Mouse (Mus musculus) brown adipose tissue, adult 24 weeks (tissue): ENCODE measurements around the gene Rundc1. TPM values are rescaled to one million over a fixed set of nuclear protein-coding genes. Genes with fewer than 3 reads are reported as not detected.
"Not testable (repeated sequence)": the region's sequence is repeated elsewhere in the genome, so short reads cannot be mapped to it uniquely, and the experiment has no call there.

Source experiments
- H3K27ac ChIP-seq: fragments of 200-500 bp; replicated peaks from 2 replicates; pipeline ENCODE4 v1.5.1; 2012; ENCODE audit warnings: low read depth, mild to moderate bottlenecking, low read length
- H3K4me1 ChIP-seq: fragments of 200-500 bp; 2 replicates; pipeline ENCODE4 v1.6.1; 2012; ENCODE audit warnings: low read length, mixed read lengths; ENCODE audit not compliant: control insufficient read depth, insufficient read depth, insufficient read length
- H3K4me3 ChIP-seq: fragments of 200-500 bp; 2 replicates; pipeline ENCODE4 v1.5.1; 2012; ENCODE audit warnings: low read depth, mild to moderate bottlenecking, low read length, moderate library complexity; ENCODE audit not compliant: insufficient read depth
- polyA plus RNA-seq: library from polyadenylated mRNA; stranded (reverse); fragments of >200 nt; gene quantifications from 2 replicates; pipeline ENCODE4 v1.2.4, GENCODE M21; 2012; ENCODE audit not compliant: missing spikeins, insufficient read depth, insufficient read length

Gene Rundc1
- polyA plus RNA-seq, 1 experiment: 5.6 TPM

DNA sequence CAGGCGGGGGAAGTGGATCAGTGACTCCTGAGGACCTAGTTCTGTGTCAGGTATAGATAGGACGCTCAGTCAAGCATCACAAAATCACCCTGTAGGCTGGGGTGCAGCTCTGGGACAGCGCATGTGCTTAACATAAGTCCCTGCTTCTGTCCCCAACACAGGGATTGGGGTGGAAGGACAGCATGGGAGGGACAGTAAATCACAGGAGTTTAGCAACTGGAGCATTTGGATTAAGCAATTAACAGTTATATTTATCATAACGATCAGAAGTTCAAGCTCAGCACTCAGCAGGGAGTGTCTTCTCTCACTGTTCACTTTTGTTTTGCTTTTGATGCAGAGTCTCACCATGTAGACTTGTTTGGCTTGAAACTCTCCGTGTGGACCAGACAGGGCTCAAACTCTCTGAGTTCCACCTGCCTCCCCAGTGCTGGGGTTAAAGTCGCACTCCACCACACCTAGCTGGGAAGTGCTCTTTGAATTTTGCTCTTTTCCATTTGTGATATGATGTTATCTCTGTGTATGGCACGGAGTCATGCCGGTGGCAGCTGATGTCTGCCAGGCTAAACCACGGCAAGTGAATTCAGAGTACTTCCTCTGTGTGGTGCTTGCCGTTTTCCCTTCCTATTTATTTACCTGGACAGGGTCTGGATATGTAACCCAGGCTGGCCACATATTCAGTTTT, 27.3 kb downstream of the Rundc1 start:
- Histone ChIP-seq H3K27ac (no peak overlapping the region), H3K4me3 (no peak overlapping the region), H3K4me1 (peaks cover 12% of the 10 kb centered on the region)

DNA sequence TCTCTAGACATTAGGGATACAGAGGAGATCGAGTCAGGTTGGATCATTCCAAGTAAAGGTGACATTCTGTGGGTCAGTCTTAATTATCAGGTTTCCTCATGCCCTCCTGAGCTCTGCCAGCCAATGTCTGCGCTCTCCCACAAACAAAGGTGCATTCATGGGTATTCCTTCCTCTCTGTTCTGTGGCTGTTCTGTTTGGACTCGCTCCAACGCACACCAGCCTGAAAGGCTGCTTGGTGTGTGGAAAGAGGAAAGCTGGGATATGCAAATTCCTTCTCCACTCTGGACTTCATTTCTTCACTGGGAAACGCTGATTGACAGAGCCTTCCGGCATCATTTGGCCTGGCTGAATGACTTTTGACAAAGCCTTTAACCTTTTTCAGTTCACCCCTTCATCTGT, 29.8 kb downstream of the Rundc1 start:
- no peak overlapping the region for H3K27ac ChIP-seq
- no peak overlapping the region for H3K4me3 ChIP-seq
- peaks cover 8% of the 10 kb centered on the region for H3K4me1 ChIP-seq

DNA sequence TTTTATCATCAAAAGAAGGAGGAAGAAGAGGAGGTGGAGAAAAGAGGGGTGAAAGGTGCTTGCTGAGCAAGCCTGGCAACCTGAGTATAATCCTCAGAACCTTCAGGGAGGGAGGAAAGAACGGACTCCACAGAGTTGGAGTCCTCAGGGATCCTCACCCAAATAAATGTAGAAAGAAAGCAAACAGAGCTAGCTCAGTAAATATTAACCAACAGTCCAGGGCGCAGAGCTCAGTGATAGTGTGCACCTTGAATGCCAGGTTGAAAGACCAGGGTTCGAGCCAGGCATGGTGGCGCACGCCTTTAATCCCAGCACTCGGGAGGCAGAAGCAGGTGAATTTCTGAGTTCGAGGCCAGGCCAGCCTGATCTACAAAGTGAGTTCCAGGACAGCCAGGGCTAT, 30.7 kb downstream of the Rundc1 start:
- no peak overlapping the region for H3K27ac ChIP-seq

GRCm38 (mm10) chr11:101457631-101458030, 32.7 kb downstream of the Rundc1 start:
- H3K4me1 ChIP-seq: no peaks in the 10 kb centered on the region; the same call in 1 of the 2 replicates
- no peak overlapping the region for H3K4me3 ChIP-seq
- no peak overlapping the region for H3K27ac ChIP-seq

More for the DNA sequence above, 30.7 kb downstream of the Rundc1 start:
- H3K4me1 ChIP-seq: peaks cover 8% of the 10 kb centered on the region
- H3K4me3 ChIP-seq: no peak overlapping the region

DNA sequence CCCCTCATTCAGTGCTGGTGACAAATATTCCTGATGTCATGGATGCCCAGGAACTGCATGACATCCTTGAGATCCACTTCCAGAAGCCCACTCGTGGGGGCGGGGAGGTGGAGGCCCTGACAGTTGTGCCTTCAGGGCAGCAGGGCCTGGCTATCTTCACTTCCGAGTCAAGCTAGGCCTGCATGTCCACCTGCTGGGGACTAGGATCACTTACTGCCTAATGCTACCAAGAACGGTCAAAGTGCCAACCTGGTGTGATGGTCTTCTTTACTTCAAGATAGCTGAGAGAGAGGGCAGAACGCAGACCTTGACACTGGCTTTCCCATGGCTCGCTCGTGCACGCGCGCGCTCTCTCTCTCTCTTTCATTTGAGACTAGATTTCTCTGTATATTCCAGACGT, 33.3 kb downstream of the Rundc1 start:
- Histone ChIP-seq H3K4me1 (peaks cover 2% of the 10 kb centered on the region; the same call in 1 of the 2 replicates), H3K27ac (no peak overlapping the region), H3K4me3 (no peak overlapping the region)

- Histone ChIP-seq H3K4me1 (peaks cover 8% of the 10 kb centered on the region), H3K4me3 (no peak overlapping the region), H3K27ac (peak overlapping the region; percentile 17; the same call in 1 of the 2 replicates)
Observed at GRCm38 (mm10) chr11:101459716-101460115, 34.8 kb downstream of the Rundc1 start.

DNA sequence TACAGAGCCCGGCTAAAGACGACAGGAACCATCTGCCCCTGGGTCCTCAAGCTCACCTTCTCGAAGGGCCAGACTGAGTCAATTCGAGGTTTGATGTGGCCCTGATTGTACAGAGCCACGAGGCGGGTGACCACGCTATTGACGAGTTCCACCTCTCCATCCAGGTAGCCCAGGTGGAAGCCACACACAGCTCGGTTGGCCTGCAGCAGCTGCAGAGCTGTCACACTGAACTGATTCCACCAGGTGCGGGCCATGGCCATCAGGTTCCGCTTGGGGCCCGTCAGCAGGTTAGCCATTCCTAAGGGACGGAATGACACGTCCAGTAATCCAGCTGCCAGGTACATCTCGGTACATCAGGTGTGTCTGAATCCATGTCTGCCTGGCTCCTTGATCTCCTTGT, 35.4 kb downstream of the Rundc1 start:
- no peak overlapping the region for H3K4me3 ChIP-seq
- H3K27ac ChIP-seq: 0 out of 2 replicates have a peak overlapping the region, but pooled peaks have one; percentile 4
- H3K4me1 ChIP-seq: peaks cover 8% of the 10 kb centered on the region

DNA sequence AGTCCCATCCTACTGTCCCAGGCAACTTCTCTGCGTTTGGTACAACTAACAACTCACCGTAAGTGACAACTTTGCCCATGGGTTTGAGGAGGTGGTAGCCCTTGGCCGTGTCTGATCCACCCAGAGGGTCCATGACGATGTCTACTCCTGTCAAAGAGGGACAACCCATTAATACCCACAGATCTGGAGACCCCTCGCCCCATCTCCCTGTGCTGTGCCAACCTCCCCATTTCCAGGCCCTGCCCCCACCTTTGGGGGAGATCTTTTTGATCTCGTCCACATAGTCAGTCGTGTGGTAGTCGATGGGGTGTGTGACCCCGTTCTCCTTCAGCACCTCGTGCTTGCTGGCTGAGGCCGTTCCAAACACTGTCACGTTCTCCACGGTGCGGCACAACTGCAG, 37.3 kb downstream of the Rundc1 start:
- H3K4me3 ChIP-seq: no peak overlapping the region
- peaks cover 8% of the 10 kb centered on the region for H3K4me1 ChIP-seq
- H3K27ac ChIP-seq: no peak overlapping the region

DNA sequence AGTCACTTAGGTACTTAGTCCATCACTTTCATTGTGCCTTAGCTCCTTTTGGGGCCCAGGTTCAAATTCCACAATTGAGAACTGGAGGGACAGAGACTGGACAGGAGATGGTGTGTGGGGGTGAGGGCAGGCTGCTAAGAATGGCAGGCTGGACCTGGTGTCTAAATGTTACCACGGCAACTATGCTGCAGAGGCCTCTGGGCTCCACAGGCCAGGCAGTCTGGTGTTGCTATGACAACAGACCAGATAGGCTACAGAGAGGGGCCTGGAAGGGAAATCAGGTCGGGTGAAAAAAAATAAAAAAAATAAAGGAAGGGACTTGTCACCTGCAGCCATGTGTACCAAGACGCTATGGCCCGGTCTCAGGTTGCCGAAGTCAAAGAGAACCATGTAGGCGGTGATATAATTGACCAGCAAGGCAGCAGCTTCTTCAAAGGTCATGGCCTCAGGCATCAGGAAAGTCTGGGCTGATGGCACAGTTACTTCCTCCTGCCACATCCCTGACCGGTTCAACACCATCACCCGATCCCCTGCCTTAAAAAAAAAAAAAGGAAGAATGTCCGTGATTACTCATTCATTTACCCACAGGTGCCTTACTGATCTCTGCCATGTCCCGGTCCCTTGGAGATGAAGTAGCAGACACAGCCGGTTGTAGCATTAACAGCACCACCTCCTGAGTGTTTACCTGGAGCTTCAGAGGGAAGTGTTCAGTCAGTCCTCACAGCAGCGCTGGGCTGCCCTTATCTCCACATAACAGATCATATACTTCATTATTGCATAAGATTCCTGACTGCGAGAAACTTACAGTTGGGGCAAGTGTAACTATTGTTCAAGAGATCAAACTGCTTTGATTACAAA, 37.9 kb downstream of the Rundc1 start:
- no peak overlapping the region for H3K4me3 ChIP-seq
- H3K4me1 ChIP-seq: peaks cover 8% of the 10 kb centered on the region
- no peak overlapping the region for H3K27ac ChIP-seq

GRCm38 (mm10) chr11:101464211-101465100, 39.6 kb downstream of the Rundc1 start, which contains the start of gene Rnd2:
TSS of gene Rnd2 (plus strand) at chr11:101464999.
- peak within 1 kb of the TSS; percentile 88 for H3K27ac ChIP-seq

DNA sequence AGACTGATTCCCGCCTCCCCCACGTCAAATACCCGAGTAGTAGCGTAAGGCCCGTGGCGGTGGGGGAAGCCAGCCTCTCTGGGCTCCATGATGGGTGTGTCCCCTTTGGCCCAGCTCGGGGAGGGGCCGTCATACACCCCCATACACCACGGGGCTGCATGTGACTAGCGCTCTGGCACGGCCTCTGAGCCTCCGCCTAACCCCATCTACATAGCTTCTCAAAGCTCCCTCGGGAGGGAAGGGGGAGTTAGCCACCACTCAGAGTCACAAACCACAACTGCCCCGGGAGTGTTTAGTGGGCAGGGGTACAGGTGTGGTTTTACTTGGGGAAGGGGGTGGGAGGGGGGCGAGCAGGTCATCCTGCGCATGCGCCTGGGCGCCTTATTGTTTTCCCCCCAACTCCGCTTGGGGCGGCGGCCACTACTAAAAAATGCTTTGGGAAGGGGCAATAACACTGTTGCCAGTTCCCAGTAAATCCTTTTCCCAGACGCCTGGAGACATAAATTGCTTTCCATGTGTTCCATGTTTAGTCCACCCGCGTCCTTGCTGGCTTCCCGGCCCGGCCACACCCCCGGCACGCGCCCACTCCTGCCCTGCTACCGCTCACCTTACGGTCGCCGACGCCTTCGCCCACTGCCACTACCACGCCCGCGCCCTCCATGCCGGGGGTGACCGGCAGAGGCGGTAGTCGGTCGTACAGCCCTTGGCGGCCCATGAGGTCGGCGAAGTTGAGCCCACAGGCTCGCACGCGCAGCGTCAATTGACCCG, 40.4 kb downstream of the Rundc1 start:
- H3K27ac ChIP-seq: peak overlapping the region; percentile 88
- peak overlapping the region; percentile 91 for H3K4me3 ChIP-seq
- peaks cover 8% of the 10 kb centered on the region; the same call in 1 of the 2 replicates for H3K4me1 ChIP-seq

More at GRCm38 (mm10) chr11:101464211-101465100, 39.6 kb downstream of the Rundc1 start, which contains the start of gene Rnd2:
- Histone ChIP-seq H3K4me3 (peak within 1 kb of the TSS; percentile 91), H3K4me1 (peaks cover 8% of the 10 kb centered on the region)

DNA sequence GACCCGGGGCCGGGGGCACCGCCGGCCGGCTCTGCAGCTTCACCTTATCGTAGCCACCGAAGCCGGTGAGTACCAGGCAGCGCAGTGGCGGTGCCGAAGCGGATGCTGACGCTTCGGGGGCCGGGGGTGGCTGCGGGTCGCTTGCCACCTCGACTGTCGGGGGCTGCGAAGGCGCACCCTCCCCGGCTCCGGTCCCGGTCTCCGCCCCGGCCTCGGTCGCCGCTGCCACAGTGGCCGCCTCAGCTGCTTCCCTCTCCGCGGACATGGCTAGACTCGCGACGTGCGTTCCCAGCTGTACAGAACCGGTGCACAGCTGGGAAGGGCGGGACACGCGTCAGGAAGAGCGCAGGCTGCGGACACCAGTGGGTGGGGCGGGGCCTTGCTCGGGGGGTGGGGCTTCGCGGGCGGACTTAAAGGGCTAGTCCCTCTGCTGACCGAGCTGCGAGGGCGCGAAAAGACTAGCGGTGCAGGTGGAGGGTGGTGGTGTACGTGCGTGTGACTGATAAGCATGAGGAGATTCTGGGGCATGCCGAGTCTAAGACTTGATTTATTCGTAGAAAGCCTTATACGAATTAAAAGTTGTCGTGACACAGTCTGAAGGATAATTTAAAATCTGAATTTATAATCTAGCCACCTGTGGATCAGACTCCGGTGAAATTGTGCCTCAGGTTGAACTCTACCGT, 41.1 kb downstream of the Rundc1 start, which contains the start of gene Vat1:
Gene Vat1 (minus strand): TSS at position 362 of the 683 bp plus-strand sequence.
- H3K27ac ChIP-seq: peak within 1 kb of the TSS; percentile 88
- H3K4me3 ChIP-seq: peak within 1 kb of the TSS; percentile 91
- peaks cover 8% of the 10 kb centered on the region; the same call in 1 of the 2 replicates for H3K4me1 ChIP-seq

- not testable (repeated sequence) for H3K27ac ChIP-seq, H3K4me1 ChIP-seq
- H3K4me3 ChIP-seq: 0 out of 2 replicates have a peak overlapping the region, but pooled peaks have one; percentile 91
Observed at GRCm38 (mm10) chr11:101466552-101466950, 41.7 kb downstream of the Rundc1 start.
